27 mouse cellular contexts compared by ENCODE assay signal in the genomic region with DNA sequence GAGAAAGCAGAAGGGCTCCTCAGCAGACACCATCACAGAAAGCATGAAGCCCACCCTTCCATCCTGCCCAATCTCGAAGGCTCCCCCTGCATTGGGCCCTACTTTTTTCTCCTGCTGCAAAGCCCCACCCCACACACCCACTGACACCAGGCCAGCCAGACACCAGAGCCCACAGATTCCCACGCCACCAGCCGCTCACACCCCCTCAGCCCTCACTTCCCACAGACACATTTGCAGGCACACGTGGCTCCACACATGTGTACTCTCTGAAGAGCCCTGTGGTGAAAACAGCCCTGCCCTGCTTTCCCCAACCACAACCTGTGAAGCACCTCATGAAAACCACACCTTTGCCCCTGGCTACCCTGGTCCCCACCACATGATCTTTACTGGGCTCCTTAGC. TPM values are rescaled to one million over a fixed set of nuclear protein-coding genes. Genes with fewer than 3 reads are reported as not detected.
DNase-seq lines count a peak whose midpoint lies in the region; ATAC-seq and TF ChIP-seq lines count a peak whose summit lies in the region.
"Had no signal": no experiment of that assay in that cellular context is flagged by ENCODE, and none has a peak within 500 bp of the region (broad histone marks: within the 10 kb centered on the region; RNA-seq: fewer than 3 reads in every experiment).

No protein-coding gene starts in this region.

- H3K27me3 ChIP-seq in midbrain, embryonic 16.5 days (ENCODE audit: control insufficient read depth, insufficient read depth, low read depth, low read length): no peaks in the 10 kb centered on the region
- H3K27me3 ChIP-seq: forebrain, embryonic 15.5 days; intestine, embryonic 15.5 days; stomach, embryonic 15.5 days had no signal

- no peak for DNase-seq in gastrocnemius, adult 2 months
- DNase-seq in gastrocnemius, postnatal 10 days: no peak
- peak; percentile 21 to 63 for DNase-seq in left cerebral cortex, adult 8-10 months (ENCODE audit: low spot score in 2 of 2)
- no peak for DNase-seq in left cerebral cortex, postnatal 10 days (ENCODE audit: extremely low spot score in 1 of 2, low spot score in 2 of 2)
- peak; percentile 11 to 22 for DNase-seq in layer of hippocampus, postnatal 10 days (ENCODE audit: low spot score in 2 of 2)
- DNase-seq in thymus, adult 18-20 months: no peak
- no peak for DNase-seq in kidney, adult 9 months
- DNase-seq: adrenal gland, postnatal 14 days; cerebellum, adult 9-10 months; gastrocnemius, postnatal 36 days; kidney, adult 8-10 months; kidney, postnatal 14 days; lung, adult 18-20 months; lung, postnatal 14 days; thymus, adult 2 months; thymus, postnatal 4 days had no signal

- 91% methylated on average over 4 of the region's 4 CpGs for WGBS in midbrain, embryonic 16.5 days

- H3K9me3 ChIP-seq in midbrain, embryonic 16.5 days (replicated peaks; ENCODE audit: control insufficient read depth, low read length, poor library complexity, severe bottlenecking): no peaks in the 10 kb centered on the region
- H3K9me3 ChIP-seq: embryonic facial prominence, embryonic 10.5 days; forebrain, embryonic 15.5 days; hindbrain, embryonic 15.5 days; intestine, embryonic 15.5 days; limb, embryonic 13.5 days; liver, embryonic 12.5 days; midbrain, embryonic 13.5 days; neural tube, embryonic 13.5 days; stomach, embryonic 15.5 days had no signal

- intact Hi-C loops in gastrocnemius, adult 2 months (cut with DNase I): no loop called here
- intact Hi-C loops in left cerebral cortex, postnatal 10 days (cut with DNase I): no loop called here

- no peak for ATAC-seq in midbrain, embryonic 16.5 days
- ATAC-seq: CD4-positive, CD25-positive, alpha-beta regulatory T cell, adult 4 months; forebrain, embryonic 15.5 days; intestine, embryonic 15.5 days; liver, embryonic 12.5 days; midbrain, embryonic 13.5 days had no signal

- H3K36me3 ChIP-seq in midbrain, embryonic 16.5 days (ENCODE audit: control insufficient read depth, insufficient read depth, low read length): no peaks in the 10 kb centered on the region
- H3K36me3 ChIP-seq: embryonic facial prominence, embryonic 10.5 days; forebrain, embryonic 15.5 days; hindbrain, embryonic 15.5 days; intestine, embryonic 15.5 days; limb, embryonic 13.5 days; liver, embryonic 12.5 days; midbrain, embryonic 13.5 days; neural tube, embryonic 13.5 days; stomach, embryonic 15.5 days had no signal

- TF ChIP-seq CTCF in gastrocnemius, adult 2 months (IDR thresholded peaks at IDR 0.05): no peak

- no peak overlapping the region for H3K4me2 ChIP-seq in midbrain, embryonic 16.5 days (ENCODE audit: low read length)
- H3K4me2 ChIP-seq: forebrain, embryonic 15.5 days; hindbrain, embryonic 15.5 days; intestine, embryonic 15.5 days; limb, embryonic 13.5 days; liver, embryonic 12.5 days; midbrain, embryonic 13.5 days; neural tube, embryonic 13.5 days; stomach, embryonic 15.5 days had no signal

- peaks cover 23% of the 10 kb centered on the region for H3K4me1 ChIP-seq in midbrain, embryonic 16.5 days (ENCODE audit: control insufficient read depth, insufficient read depth, low read length)

- H3K9ac ChIP-seq in midbrain, embryonic 16.5 days (ENCODE audit: low read depth, low read length): no peak overlapping the region
- H3K9ac ChIP-seq: forebrain, embryonic 15.5 days; hindbrain, embryonic 15.5 days; intestine, embryonic 15.5 days; limb, embryonic 13.5 days; liver, embryonic 12.5 days; midbrain, embryonic 13.5 days; neural tube, embryonic 13.5 days; stomach, embryonic 15.5 days had no signal

- no peak overlapping the region for H3K4me3 ChIP-seq in gastrocnemius, adult 2 months
- no peak overlapping the region for H3K4me3 ChIP-seq in midbrain, embryonic 16.5 days (ENCODE audit: low read depth, low read length)
- H3K4me3 ChIP-seq: embryonic facial prominence, embryonic 10.5 days; forebrain, embryonic 15.5 days; hindbrain, embryonic 15.5 days; intestine, embryonic 15.5 days; limb, embryonic 13.5 days; liver, embryonic 12.5 days; midbrain, embryonic 13.5 days; neural tube, embryonic 13.5 days; stomach, embryonic 15.5 days had no signal

- H3K27ac ChIP-seq in gastrocnemius, adult 2 months: peak overlapping the region; percentile 52
- no peak overlapping the region for H3K27ac ChIP-seq in midbrain, embryonic 16.5 days (ENCODE audit: low read length)
- H3K27ac ChIP-seq: embryonic facial prominence, embryonic 10.5 days; forebrain, embryonic 15.5 days; hindbrain, embryonic 15.5 days; intestine, embryonic 15.5 days; limb, embryonic 13.5 days; liver, embryonic 12.5 days; midbrain, embryonic 13.5 days; neural tube, embryonic 13.5 days; stomach, embryonic 15.5 days had no signal

RNA-seq across cellular contexts. Expression of gene Dagla, which starts 3.9 kb away (rescaled TPM):
- 1 to 10 TPM; 7.2 to 8.6 TPM for total RNA-seq in gastrocnemius, adult 2 months (2021)
- total RNA-seq in gastrocnemius, postnatal 10 days (2021): 1 to 10 TPM; 8.9 to 9.3 TPM
- 10 to 100 TPM; 72.6 to 77.7 (median 74.9) TPM for total RNA-seq in left cerebral cortex, adult 8-10 months (2022)
- 10 to 100 TPM; 65.9 to 68.7 TPM for total RNA-seq in left cerebral cortex, postnatal 10 days (2021)
- 100 to 1,000 TPM; 102 TPM for total RNA-seq in layer of hippocampus, postnatal 10 days (2021)
- 11.8 and 14.1 TPM in 2 replicates for polyA plus RNA-seq in midbrain, embryonic 16.5 days (2015; fragmentation: Nextera tagmentation; extraction: Ambion mirVana)
- polyA plus RNA-seq: CD4-positive, CD25-positive, alpha-beta regulatory T cell, adult 4 months had no signal

Comparison
In these comparisons a context has a peak if more than half of its experiments do, and no peak if none do; other contexts are left out.
1. DNase-seq: peak in left cerebral cortex, adult 8-10 months (2 of 2) and layer of hippocampus, postnatal 10 days (2 of 2); none in gastrocnemius, adult 2 months (single experiment), gastrocnemius, postnatal 10 days (single experiment), left cerebral cortex, postnatal 10 days (0 of 2), thymus, adult 18-20 months (0 of 2) and kidney, adult 9 months (single experiment).
2. RNA of gene Dagla, which starts 3.9 kb away (total RNA-seq): 102 TPM in layer of hippocampus, postnatal 10 days, 72.6 to 77.7 TPM in left cerebral cortex, adult 8-10 months and 65.9 to 68.7 TPM in left cerebral cortex, postnatal 10 days; 8.9 to 9.3 TPM in gastrocnemius, postnatal 10 days and 7.2 to 8.6 TPM in gastrocnemius, adult 2 months; every median in the first group is over 4 times any median in the second.